Mouse (Mus musculus) cerebellum, adult 18-20 months (tissue): ENCODE results near the gene Tmem38a.

Source experiments
- DNase-seq, 2 experiments: peaks; one replicate each; pipeline ENCODE4 v3.0.0; 2021

Gene Tmem38a

DNA sequence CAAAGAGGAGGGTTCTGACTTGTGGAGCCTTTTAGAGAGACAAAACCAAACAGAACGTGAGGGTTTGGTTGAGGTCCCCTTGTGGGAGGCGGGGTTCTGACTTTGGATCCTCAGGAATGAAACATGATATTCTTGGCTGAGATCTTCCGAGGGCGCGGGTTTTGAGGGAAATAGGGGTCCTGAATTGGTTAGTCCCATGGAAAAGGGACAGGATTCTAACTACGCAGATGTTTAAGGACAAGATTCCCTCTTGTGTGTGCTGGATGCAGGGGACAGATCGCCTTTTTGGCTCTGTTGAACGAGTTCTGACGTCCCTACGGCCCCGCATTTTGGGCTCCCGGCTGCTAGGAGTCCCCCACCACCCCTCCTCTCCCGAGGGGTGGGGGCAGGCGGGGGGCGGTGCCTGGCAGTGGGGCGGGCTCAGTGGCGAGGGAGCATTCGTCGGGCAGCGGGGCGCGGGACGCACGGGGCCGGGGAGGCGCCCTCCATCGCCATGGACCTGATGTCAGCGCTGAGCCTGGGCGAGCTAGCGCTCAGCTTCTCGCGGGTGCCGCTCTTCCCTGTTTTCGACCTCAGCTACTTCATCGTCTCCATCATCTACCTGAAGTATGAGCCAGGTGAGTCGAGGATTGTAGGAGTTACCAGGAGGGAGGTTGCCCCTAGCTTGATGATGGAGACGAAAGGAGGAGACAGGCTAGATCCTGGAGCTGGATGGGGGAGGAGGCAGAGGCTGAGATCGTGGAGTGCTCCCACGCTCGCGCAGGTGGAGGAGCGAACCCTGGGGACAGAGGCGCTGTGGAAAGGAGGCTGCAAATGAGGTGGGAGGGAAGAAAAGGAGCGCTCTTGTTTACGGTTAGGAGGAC, at the start of gene Tmem38a:
Tmem38a (plus strand) TSS at position 445 of the 863 bp plus-strand sequence.
- peak; percentile 76 to 81 for DNase-seq

DNA sequence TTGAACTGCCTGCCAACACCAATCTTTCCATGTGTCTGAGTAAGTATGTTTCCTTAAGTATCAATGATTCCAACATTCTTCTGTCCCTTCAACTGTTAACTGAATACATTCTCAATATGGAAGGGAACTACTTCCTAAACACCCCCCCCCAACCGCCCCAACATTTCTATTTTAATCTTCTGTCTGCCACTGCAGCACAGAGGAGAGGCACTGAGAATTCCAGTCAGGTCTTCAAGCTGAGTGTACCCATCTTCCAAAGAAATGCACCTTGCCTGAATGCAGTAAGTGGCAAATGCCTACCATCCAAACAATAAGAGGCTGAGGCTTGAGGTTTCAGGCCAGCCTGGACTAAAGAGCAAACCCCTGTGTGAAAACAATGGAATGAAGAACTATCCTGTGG, 39.8 kb upstream of the Tmem38a start:
- no peak for DNase-seq

DNA sequence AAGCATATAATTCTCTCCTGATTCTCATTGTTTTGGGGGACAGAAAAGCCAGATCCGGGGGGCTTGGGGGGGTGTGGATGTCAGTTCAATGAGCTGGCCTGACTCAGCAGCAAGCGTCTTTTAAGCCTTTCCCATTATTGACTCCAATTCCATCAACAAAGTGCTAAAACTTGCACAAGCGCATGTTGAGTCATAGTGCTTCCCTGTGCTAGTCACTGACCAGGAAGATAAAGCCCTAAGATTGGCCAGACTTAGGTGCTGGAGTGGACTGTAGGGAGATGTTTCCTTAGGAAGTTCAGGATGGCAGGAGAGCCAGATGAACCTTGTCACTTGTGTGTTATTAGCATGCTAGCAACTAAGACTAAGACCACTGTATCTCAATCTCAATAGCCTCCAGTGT, 37.0 kb upstream of the Tmem38a start:
- DNase-seq = no peak

DNA sequence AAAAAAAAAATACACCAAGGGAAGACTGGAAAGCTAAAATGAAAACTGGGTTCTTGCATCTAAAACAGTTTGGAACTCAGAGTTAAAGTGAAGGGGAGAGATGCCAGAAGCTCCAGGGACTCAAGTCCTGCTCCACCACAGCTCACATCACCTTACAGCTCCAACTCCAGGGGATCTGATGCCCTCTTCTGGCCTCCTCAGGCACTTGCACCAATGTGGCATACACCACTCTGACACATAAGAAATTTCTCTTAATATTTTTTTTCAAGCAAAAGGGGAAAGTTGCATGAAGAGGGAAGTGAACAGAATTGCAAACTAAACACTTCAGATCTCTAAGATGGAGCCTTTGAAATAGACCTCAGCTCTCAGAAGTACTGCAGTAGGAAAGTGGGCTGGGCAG, 32.6 kb upstream of the Tmem38a start:
- no peak for DNase-seq

DNA sequence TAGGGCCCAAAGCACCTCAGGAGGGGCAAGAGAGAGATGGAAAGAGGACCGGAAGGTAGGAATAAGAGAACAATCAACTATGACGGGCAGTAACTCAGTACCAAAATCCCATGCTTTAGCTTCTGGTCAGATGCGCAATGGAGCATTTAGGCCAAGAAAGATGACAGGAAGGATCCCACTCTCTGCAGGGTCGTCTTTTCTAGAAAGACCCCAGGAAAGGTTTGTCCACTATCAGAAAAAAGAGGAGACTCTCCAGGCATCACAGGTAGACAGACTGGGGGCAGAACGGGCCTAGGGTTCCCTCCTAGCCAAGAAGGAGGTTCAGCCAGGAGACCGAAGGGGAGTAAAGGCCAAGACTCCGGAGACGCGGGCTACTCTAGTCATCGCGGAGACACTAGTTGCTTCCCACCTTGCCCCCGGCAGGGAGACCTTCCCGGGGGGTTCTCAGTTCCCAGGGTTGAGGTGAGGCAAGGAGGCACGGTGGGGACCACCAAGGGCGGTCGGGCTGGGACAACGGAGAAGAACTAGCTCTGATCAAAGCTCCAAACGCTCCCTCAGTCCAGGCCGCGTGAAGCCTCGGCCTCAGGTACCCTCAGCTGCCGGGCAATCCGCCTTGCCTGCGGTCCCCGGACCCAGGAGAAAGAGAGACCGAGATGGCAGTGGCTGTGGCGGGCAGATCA, 24.6 kb upstream of the Tmem38a start:
- DNase-seq = no peak

DNA sequence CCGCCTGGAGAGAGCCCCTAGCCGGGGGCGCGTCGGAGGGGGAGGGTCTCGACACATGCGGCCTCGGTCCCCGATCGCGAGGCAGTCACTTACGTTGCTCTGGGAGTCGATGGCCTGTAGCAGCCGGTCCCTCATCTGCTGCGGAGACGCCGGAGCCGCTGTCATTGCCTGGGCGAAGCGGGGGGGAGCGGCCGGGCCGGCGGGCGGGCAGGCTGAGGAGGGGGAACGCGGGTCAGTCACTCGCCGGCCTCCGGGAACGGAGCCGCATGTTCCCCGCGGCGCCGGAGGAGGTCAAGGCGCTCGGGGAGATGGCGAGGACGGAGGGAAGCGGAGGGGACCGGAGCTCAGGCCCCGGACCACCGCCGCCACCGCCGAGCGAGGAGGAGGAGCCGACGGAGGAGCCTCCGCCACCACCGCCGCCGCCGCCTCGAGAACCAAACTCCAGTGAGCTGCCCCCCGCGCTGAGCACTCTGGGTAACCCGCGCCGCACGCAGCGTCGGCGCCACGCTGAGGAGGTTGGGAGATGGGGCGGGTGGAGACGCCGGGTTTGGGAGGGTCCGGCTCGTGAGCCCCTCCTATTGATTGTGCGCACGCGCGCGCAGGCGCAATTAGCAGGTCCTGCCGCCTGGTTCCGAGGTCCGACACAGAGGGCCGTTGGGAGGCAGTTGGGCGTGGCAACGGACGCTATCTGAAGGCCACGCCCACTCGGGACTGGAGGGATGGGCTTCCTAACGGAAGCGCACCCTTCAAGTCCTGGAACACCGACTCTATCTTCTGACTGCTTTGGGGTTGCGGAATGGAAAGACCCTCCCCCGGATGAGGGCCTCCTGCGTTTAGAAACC, 23.8 kb upstream of the Tmem38a start, which contains the start of gene Med26:
Med26 (minus strand) TSS at position 469 of the 842 bp plus-strand sequence.
- peak; percentile 98 for DNase-seq

DNA sequence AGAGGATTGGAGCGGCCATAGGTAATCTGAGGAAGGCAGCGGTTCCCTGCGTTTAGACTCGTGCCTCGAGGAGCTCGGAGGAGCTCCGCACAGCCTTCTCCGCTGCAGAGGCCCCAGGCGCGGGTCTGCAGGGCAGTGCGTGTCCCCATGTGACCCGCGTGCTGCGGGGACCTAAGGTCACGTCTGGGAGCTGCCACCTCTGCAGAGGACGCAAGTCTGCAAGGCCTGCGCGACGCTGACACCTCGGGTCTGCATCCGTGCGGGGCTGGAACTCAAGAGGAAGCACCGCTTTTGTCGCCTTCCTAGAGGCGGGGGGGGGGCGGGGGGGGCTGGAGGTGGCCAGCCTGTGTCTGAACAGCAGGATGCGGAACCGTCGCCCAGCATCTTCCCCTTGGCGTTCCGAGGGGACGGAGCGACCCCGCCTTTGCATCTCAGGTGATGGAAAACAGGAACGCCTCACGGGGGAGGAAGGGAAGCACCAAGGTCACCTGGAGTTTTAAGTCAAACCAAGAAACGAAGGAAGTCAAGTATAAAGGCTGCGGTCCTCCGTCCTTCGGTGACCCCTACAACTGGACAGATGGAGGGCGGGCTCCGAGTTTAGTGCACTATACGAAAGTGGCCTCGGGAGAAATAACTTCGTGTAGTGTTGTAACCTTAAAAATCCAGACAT, 23.1 kb upstream of the Tmem38a start:
- peak in 1 of 2 experiments; percentile 42 for DNase-seq

DNA sequence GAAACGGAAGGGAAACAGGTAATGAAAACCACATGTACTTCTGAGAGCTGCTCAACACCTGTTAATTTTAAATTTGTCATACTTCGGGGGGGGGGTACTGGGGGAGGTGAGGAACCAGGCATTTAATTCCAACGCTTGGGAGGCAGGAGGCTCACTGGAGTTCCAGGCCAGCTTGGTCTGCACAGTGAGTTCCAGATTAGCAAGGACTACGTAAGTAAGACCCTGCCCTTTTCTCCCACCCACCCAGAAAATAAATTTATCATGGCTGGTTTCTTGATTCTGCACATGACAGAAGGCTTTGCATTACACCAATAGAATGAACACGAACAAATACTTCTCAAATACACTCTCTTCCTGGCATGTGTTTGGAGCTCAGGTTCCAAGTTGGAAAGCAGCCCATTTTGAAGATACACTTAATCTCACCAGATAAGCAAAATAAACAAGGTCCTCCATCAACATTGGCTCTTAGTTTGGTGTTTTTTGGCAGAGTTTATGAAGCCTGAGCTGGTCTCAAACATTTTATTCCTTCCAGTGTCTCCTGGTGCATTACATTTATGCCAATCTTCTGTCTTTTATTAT, 22.5 kb upstream of the Tmem38a start:
- no peak for DNase-seq

DNA sequence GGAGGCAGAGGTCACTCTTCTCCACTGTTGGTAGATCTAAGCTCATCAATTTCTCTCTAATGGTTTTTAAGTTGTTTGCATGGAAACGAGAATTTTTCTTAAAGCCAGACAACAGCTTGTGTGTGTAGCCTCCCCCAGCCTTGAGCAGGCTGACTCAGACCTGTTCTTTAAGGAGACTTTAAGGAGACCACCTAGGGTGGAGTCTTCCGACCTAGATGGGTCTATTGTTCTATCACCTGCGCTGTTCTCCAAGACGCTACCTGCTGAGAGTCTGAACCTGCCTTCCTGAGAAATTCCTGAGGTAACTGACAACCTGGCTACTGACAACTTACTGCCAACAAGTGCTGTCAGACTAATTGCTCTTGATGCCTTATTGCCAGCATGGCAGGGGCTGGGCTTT, 16.1 kb upstream of the Tmem38a start:
- no peak for DNase-seq

DNA sequence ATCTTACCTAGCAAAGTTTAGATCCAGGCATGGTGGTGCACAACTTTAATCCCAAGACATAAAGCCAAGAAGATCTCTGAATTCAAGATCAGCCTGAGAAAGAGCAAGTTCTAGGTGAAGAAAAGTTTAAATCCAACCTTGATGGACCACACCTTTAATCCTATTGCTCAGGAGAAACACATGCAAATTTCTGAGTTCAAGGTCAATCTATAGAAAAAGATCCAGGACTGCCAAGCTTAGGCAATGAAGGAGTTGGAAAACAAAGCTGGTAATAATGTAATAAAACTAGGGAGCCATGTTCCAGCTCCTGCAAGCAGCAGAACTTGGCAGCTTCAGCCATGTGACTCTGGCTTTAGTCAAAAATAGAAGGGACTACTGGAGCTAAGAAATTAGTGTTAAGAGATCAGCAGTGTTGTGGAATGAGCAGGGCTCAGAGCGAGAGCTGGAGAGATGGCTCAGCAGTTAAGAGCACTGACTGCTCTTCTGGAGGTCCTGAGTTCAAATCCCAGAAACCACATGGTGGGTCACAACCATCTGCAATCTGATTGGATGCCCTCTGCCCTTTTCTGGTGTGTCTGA, 10.7 kb upstream of the Tmem38a start:
- DNase-seq = no peak

DNA sequence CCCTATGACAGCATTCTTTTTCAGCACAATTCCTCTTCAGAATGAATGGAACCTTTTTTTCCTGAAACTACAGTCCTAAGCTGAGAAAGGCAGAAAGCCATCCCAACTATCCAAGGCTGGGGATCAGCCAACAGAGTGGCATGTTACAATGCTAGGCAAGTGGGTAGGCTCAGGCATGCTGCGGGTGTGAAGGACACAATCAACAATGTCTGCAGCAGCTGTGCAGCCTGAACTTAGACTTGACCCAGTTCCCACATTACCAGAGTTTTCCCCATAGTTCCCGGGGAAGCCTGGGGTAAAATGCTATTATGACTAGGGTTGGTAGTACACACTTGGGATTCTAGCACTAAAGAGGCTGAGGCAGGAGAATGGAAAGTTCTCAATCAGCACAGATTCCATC, 5.9 kb upstream of the Tmem38a start:
- DNase-seq = no peak

DNA sequence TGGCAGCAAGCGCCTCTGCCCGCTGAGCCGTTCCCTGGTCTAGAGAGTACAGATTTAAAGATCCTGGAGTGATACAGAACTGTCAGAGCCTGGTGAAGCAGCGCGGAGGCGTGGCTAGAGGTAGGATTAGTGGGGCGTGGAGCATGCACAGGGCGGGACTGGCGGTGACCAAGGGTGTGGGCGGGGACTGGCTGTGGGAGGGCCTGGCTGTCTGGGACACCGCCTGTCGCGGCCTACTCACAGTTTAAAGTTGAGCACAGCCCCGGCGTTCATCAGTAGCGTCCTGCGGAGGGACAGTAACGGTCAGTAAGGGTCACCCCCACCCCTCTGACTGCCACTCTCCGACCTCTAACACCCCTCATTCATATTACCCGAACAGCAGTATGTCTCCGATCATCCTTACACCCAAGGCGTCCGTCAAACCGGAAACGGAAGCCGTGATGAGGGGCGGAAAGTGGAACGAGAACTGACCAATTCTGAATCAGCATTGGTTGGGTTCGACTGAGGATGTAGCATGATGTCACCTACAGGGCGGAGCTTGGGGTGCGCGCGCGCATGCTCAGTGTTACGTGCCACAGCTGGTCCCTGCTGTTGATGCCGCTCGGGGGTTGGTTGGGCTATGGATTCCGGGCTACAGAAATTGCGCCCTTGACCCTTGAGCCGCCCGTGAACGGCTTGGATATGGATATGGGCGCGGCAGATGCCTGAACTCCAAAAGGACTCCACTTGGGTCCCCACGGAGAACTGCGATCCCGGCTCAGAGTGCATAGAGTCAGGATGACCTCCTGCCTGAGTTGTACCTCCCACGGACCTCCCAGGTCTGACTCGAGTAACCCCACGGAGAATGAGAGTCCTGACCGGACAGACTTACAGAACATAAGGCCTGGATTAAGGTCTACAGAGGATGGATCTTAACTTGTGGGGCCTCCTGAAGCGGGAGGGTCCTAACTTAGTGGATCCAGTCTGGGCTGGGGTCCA, 933 bp upstream of the Tmem38a start, which contains the start of gene Smim7:
Smim7 (minus strand) TSS at position 456 of the 978 bp plus-strand sequence.
- DNase-seq = peak; percentile 97

DNA sequence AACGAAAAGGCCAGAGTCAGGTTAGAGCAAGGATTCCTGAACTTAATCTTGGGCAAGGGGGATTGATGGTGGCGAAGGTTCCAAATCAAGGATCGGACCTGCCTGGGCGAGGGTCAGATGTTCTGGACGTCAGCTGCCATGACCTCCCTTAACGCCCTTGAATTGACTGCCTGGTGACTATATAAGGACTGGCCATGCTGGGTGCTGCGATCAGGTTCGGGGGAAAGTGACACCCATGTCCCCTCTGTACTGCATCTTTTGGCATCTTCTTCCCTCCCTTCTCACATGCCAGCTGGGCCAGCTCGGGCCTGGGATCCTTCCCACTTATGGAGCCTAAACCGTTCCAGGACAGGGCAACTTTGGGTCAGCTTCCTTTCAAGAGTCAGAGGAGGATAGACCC, 652 bp downstream of the Tmem38a start:
- peak in 1 of 2 experiments; percentile 42 for DNase-seq

DNA sequence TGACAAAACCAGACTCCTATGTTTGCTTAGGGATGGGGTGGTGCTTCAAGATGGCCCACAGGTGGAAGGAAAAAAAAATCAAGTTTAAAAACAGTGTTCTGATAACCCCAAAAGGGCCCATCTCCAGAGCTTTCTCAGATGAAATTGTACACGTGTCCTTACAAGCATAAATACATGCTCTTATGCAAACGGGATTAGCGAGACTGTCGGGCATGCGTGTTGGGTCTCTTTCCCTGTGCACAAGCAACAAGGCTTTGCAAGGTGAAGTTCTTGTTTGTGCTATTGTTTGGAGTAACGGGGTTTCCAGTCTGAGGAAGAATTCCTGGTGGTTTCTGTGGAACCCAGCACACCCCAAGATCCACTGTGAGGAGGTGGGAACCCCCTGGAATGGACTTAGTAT, 1.6 kb downstream of the Tmem38a start:
- DNase-seq = no peak

DNA sequence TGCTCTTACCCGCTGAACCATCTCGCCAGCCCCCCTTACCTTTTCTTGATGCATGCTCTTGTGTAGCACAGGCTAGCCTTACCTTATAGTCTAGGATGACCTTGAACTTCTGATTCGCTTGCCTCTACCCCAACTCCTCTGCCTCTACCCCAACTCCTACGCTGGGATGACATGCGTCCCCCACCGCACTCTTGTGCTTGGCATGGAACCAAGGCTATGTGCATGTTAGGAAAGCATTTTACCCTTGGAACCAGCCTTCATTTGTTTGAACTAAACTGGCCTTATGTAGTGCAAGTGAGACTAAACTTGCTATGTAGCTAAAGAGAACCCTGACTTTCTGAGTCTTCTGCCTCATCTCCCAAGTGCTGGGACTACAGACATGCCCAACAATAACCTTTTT, 4.1 kb downstream of the Tmem38a start:
- DNase-seq = no peak

DNA sequence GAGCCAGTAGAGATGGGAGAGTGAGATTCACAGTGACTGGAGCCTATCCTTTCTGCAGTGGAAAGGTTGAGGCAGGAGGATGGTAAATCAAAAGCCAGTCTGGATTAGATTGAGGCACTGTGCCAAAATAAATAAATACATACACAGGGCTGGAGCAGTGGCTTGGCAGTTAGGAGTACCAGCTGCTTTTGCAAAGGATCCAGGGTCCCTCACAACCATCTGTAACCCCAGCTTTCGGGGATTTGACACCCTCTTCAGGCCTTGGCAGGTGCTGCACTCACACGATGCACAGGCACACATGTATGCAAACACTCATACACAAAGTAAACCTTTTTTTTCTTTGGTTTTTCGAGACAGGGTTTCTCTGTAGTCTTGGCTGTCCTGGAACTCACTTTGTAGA, 5.4 kb downstream of the Tmem38a start:
- DNase-seq = no peak

DNA sequence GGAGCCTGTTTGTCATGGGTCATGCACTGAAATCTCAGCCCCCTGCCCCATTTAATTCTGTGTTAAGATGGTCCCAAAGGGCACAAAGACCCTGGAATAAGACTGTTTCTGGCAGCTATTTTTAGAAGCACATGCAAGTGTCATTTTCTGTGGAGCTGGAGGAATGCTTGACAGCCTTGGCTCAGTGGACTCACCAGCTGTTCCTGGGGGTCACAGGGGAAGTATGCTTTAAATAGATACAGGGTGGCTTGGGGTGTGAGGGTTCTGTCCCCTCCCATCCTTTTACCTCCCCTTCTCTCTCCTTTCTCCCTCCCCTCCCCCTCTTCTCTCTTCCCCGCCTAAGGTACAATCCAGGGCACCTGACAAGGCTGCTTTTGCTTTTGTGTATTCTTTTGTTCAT, 6.1 kb downstream of the Tmem38a start:
- no peak for DNase-seq

DNA sequence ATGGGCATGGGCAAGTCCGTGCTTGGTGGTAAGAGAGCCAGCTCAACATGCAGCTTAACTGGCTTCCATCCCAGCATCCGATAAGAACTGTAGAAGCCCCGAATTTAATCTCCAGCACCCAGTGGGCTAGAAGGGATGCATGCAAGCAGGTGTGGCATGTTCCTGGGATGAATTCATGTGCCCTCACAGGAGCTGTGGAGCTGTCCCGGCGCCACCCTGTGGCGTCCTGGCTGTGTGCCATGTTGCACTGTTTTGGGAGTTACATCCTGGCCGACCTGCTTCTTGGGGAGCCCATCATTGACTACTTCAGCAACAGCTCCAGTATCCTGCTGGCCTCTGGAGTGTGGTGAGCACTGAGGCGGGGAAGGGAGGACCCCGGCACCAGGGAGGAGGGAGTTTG, 7.5 kb downstream of the Tmem38a start:
- peak; percentile 17 to 21 for DNase-seq

DNA sequence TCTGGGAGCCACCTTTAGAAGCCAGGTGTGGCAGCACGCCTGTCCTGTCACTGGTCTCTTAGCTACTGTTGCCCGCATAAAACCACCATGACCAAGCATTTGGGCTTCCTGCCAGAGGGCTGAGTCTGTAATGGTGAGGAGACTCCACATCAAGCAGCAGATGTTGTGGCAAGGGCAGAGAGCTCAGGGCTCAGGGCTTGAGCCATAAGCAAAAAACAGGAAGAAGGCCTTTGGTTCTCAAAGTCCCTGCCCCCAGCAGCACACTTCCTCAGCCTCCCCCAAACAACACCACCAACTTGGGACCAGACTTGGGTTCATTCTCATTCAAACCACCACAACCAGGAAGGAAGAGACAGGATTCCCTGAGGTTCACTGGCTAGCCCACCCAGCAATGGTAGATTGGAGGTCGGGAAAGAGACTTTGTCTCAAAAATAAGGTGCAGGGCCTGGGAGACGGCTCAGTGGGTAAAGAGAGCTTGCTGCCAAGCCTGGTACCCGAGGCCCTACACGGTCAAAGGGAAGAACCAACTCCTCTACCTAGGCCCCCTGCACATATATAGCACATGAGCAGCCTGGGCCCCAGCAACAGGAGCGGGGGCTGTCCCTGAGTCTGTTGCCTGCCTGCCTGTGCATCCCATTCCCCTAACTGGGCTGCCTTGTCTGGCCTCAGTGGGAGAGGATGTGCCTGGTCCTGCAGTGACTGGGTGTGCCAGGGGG, 11.4 kb downstream of the Tmem38a start:
- DNase-seq = no peak

DNA sequence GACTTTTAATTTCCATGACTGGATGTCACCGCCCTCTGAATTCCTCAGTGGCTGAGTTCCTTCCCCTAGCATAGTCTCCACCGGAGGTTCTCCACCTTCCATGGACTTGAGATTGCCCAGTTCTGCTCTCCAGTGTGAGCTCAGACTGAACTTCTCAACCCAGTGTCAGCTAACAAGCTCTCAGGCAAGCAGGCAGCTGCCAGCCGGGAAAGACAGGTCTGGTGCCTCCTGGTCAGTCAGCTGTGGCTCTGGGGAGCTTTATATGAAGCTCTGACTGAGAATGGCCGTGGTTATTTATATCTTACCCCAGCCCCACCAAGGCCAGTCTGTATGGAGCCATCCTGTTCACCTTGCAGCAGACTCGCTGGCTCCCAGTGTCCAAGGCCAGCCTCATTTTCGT, 12.5 kb downstream of the Tmem38a start:
- no peak for DNase-seq
